Mouse (Mus musculus) C2C12 (cell line): ENCODE measurements at regions not wholly inside any gene's neighbourhood (a gene's known extent, or its start where the extent isn't known, plus 50 kb on each side); places are given as distances from the start of the nearest gene placed in this dataset.

Source experiments
- CEBPB ChIP-seq: IDR thresholded peaks from one replicate; pipeline ENCODE4 v1.6.1; 2011; ENCODE audit warnings: low read depth, mild to moderate bottlenecking, control low read depth, moderate library complexity
- CTCF ChIP-seq: IDR thresholded peaks from one replicate; pipeline ENCODE4 v1.5.1; 2011; ENCODE audit not compliant: control insufficient read depth, insufficient read depth, insufficient read length
- MYOD1 ChIP-seq: IDR thresholded peaks from one replicate; pipeline ENCODE4 v1.6.1; 2011; ENCODE audit warnings: low read depth; ENCODE audit not compliant: control insufficient read depth, insufficient read length
- MYOG ChIP-seq: IDR thresholded peaks from one replicate; pipeline ENCODE4 v1.6.1; 2011; ENCODE audit not compliant: control insufficient read depth, insufficient read length; ENCODE audit errors: extremely low read depth
- USF1 ChIP-seq: IDR thresholded peaks from one replicate; pipeline ENCODE4 v1.6.1; 2011; ENCODE audit warnings: low read depth, mild to moderate bottlenecking, control low read depth, moderate library complexity

- TF ChIP-seq CTCF = no peak
- no peak for TF ChIP-seq USF1
- no peak for TF ChIP-seq MYOD1
- no peak for TF ChIP-seq MYOG
- no peak for TF ChIP-seq CEBPB
These were observed 197.4 kb downstream of the Ets1 start for GRCm38 (mm10) chr9:32833373-32833772.
